Mouse (Mus musculus): ENCODE measurements around the gene Tbc1d22a.

DNA sequence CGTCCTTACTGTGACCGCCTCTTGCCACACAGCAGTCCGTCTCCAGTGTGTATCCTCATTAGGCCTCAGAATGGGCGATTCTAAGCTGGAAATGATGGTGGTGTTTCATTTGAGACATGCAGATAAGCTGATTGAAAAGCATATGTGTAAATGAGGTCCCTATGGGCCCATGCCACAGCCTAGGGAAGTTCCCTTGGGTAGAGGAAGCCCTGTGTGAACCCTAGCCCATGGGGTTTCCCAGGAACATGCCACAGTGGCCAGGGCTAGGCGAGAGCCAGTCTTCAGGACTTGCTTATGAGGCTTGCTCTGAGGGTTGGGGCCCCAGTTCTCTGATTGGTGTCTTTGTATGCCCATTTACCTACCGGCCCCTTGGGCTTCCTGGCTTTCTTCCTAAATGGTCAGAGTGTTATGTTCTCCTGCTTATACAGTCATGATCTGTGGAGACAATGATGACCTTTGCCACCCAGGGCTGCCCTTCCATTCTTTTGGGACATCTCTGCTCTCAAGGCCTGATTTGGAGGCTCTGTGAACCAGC is 161.7 kb downstream of the Tbc1d22a start:
- TF ChIP-seq CTCF (IDR thresholded peaks at IDR 0.05; ENCODE audit: borderline replicate concordance, insufficient read depth, low read length) = no peak
- TF ChIP-seq POLR2A (IDR thresholded peaks at IDR 0.05; ENCODE audit: low read depth, low read length) = no peak
